Mouse (Mus musculus): ENCODE results near the gene Ubl3. TPM values are rescaled to one million over a fixed set of nuclear protein-coding genes. Genes with fewer than 3 reads are reported as not detected.

Gene Ubl3
- polyA plus RNA-seq, 1 experiment from 2014 or later, result 52.7 TPM

DNA sequence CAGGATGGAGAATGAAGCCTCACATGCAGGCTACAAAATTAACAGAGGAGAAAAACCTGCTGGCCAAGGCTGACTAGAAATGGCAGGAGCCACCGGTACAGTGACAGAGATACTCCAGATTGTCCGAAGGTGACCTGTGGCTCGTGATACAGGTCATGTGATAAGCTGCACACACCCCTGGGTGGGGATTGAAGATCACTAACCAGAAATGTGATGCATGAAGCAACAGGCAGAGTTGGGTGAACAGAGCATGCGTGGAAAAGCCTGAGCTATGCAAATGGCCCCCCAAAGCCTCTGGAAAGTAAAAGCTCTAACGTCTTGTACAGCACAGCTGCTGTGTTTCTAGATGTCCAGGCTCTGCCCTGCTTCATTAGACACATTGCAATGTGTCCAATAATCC lies 3.9 kb upstream of the Ubl3 start:
- no peaks in the 10 kb centered on the region for H3K9me3 ChIP-seq (replicated peaks)
- peaks cover 19% of the 10 kb centered on the region for H3K27me3 ChIP-seq (ENCODE audit: low read depth, poor library complexity, severe bottlenecking)
- H3K36me3 ChIP-seq, result no peaks in the 10 kb centered on the region
- no peak for DNase-seq (ENCODE audit: low spot score)
- no peak overlapping the region for H3K4me3 ChIP-seq
- H3K4me1 ChIP-seq, result peaks cover 25% of the 10 kb centered on the region
- H3K27ac ChIP-seq (replicated peaks), result no peak overlapping the region
- WGBS, result 92% methylated on average over 5 of the region's 5 CpGs

GRCm38 (mm10) chr5:148555156-148555555 lies 2.6 kb upstream of the Ubl3 start:
- no peaks in the 10 kb centered on the region for H3K36me3 ChIP-seq
- H3K9me3 ChIP-seq (replicated peaks), result no peaks in the 10 kb centered on the region
- H3K27ac ChIP-seq (replicated peaks), result peak overlapping the region; percentile 42; the same call in 1 of the 2 replicates
- H3K4me3 ChIP-seq, result peak overlapping the region; percentile 47
- 73% methylated on average over 10 of the region's 10 CpGs for WGBS
- DNase-seq (ENCODE audit: low spot score), result no peak
- H3K4me1 ChIP-seq, result peaks cover 34% of the 10 kb centered on the region
- H3K27me3 ChIP-seq (ENCODE audit: low read depth, poor library complexity, severe bottlenecking), result peaks cover 19% of the 10 kb centered on the region

- no peaks in the 10 kb centered on the region for H3K36me3 ChIP-seq
- peak; percentile 31 for DNase-seq (ENCODE audit: low spot score)
- H3K4me3 ChIP-seq, result peak overlapping the region; percentile 47
- H3K27ac ChIP-seq (replicated peaks), result peak overlapping the region; percentile 42; the same call in 1 of the 2 replicates
- H3K9me3 ChIP-seq (replicated peaks), result no peaks in the 10 kb centered on the region
- 4% methylated on average over 16 of the region's 16 CpGs for WGBS
- H3K27me3 ChIP-seq (ENCODE audit: low read depth, poor library complexity, severe bottlenecking), result peaks cover 19% of the 10 kb centered on the region
- H3K4me1 ChIP-seq, result peaks cover 39% of the 10 kb centered on the region
These were observed 2.1 kb upstream of the Ubl3 start for GRCm38 (mm10) chr5:148554701-148555100.

DNA sequence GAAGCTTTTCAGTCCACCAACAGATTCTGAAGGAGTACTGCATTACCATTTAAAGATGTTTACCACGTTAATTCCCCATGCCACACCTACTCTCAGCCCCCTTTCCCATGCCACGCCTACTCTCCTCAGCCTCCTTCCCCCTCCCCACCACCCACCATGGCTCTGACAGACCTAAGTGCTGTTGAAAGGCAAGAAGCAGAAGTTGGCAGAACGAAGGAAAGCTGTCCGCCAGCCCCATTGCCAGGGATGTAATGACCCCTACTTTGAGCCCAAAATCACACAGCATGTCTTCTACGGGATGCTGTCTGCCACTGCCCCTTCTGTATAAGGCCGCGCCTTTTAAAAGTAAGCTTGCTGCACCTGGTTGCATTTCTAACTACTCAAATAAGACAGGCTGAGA lies 1.7 kb upstream of the Ubl3 start:
- peak overlapping the region; percentile 42; the same call in 1 of the 2 replicates for H3K27ac ChIP-seq (replicated peaks)
- peaks cover 43% of the 10 kb centered on the region for H3K4me1 ChIP-seq
- DNase-seq (ENCODE audit: low spot score), result no peak
- peaks cover 19% of the 10 kb centered on the region for H3K27me3 ChIP-seq (ENCODE audit: low read depth, poor library complexity, severe bottlenecking)
- no peaks in the 10 kb centered on the region for H3K36me3 ChIP-seq
- no peaks in the 10 kb centered on the region for H3K9me3 ChIP-seq (replicated peaks)
- H3K4me3 ChIP-seq, result peak overlapping the region; percentile 47
- 12% methylated on average over 7 of the region's 7 CpGs for WGBS

DNA sequence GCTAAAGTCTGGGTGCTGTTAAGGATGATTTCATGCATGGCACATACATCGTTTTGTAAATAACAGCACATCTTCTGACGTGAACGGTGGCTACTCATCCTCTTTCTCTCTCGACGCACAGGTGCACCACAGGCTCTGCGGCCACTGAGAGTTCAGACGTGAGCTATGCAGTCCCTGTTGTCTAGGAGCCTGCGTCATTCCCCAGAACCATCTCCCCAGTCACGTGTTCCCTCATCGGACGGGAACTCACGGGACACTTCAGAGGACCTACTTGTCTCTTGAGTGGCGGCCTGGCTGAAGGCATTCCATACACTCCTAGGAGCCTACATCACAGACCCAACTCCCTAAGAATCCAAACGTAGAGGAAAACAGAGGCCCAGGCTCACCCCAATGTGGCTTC lies 1.1 kb upstream of the Ubl3 start:
- H3K36me3 ChIP-seq, result no peaks in the 10 kb centered on the region
- H3K4me1 ChIP-seq, result peaks cover 48% of the 10 kb centered on the region
- WGBS, result 21% methylated on average over 14 of the region's 14 CpGs
- H3K27me3 ChIP-seq (ENCODE audit: low read depth, poor library complexity, severe bottlenecking), result peaks cover 19% of the 10 kb centered on the region
- DNase-seq (ENCODE audit: low spot score), result no peak
- H3K27ac ChIP-seq (replicated peaks), result no peak overlapping the region
- H3K9me3 ChIP-seq (replicated peaks), result no peaks in the 10 kb centered on the region
- H3K4me3 ChIP-seq, result no peak overlapping the region

GRCm38 (mm10) chr5:148551764-148552136 lies 839 bp downstream of the Ubl3 start:
- Histone ChIP-seq H3K27me3 (ENCODE audit: low read depth, poor library complexity, severe bottlenecking) (peaks cover 19% of the 10 kb centered on the region), H3K36me3 (no peaks in the 10 kb centered on the region), H3K4me3 (peak overlapping the region; percentile 76), H3K4me1 (peaks cover 65% of the 10 kb centered on the region), H3K9me3 (replicated peaks) (no peaks in the 10 kb centered on the region), H3K27ac (replicated peaks) (peak overlapping the region; percentile 96)
- under 1% methylated on average over 17 of the region's 17 CpGs for WGBS
- peak; percentile 45 for DNase-seq (ENCODE audit: low spot score)

GRCm38 (mm10) chr5:148550821-148551763 lies 1.5 kb downstream of the Ubl3 start:
- Histone ChIP-seq H3K4me1 (peaks cover 68% of the 10 kb centered on the region), H3K27ac (replicated peaks) (peak overlapping the region; percentile 96), H3K36me3 (no peaks in the 10 kb centered on the region), H3K9me3 (replicated peaks) (no peaks in the 10 kb centered on the region), H3K4me3 (peak overlapping the region; percentile 76), H3K27me3 (ENCODE audit: low read depth, poor library complexity, severe bottlenecking) (peaks cover 19% of the 10 kb centered on the region)
- 1% methylated on average over 28 of the region's 28 CpGs for WGBS
- peak; percentile 52 for DNase-seq (ENCODE audit: low spot score)

- Histone ChIP-seq H3K36me3 (no peaks in the 10 kb centered on the region), H3K4me3 (peak overlapping the region; percentile 76), H3K4me1 (peaks cover 68% of the 10 kb centered on the region), H3K27ac (replicated peaks) (0 out of 2 replicates have a peak overlapping the region, but pooled peaks have one; percentile 42), H3K27me3 (ENCODE audit: low read depth, poor library complexity, severe bottlenecking) (peaks cover 19% of the 10 kb centered on the region), H3K9me3 (replicated peaks) (no peaks in the 10 kb centered on the region)
- WGBS, result 1% methylated on average over 6 of the region's 6 CpGs
- DNase-seq (ENCODE audit: low spot score), result no peak
These were observed 2.2 kb downstream of the Ubl3 start for GRCm38 (mm10) chr5:148550393-148550792.

- Histone ChIP-seq H3K27ac (replicated peaks) (no peak overlapping the region), H3K36me3 (no peaks in the 10 kb centered on the region), H3K9me3 (replicated peaks) (no peaks in the 10 kb centered on the region), H3K4me1 (peaks cover 58% of the 10 kb centered on the region), H3K4me3 (peak overlapping the region; percentile 76), H3K27me3 (ENCODE audit: low read depth, poor library complexity, severe bottlenecking) (peaks cover 9% of the 10 kb centered on the region)
- WGBS, result 18% methylated on average over 4 of the region's 4 CpGs
- no peak for DNase-seq (ENCODE audit: low spot score)
These were observed 3.3 kb downstream of the Ubl3 start for GRCm38 (mm10) chr5:148549307-148549706.

- 82% methylated on average over 9 of the region's 9 CpGs for WGBS
- DNase-seq (ENCODE audit: low spot score), result no peak
These were observed 4.0 kb downstream of the Ubl3 start for GRCm38 (mm10) chr5:148548568-148548967.

GRCm38 (mm10) chr5:148547870-148548456 lies 4.6 kb downstream of the Ubl3 start:
- no peak for DNase-seq (ENCODE audit: low spot score)
- Histone ChIP-seq H3K4me1 (peaks cover 45% of the 10 kb centered on the region), H3K9me3 (replicated peaks) (no peaks in the 10 kb centered on the region), H3K27me3 (ENCODE audit: low read depth, poor library complexity, severe bottlenecking) (no peaks in the 10 kb centered on the region), H3K4me3 (no peak overlapping the region), H3K36me3 (no peaks in the 10 kb centered on the region), H3K27ac (replicated peaks) (no peak overlapping the region)
- whole genome bisulfite sequencing, result 58% methylated on average over 10 of the region's 10 CpGs

More at GRCm38 (mm10) chr5:148548568-148548967, 4.0 kb downstream of the Ubl3 start:
- no peaks in the 10 kb centered on the region for H3K9me3 ChIP-seq (replicated peaks)
- no peak overlapping the region for H3K4me3 ChIP-seq
- no peak overlapping the region for H3K27ac ChIP-seq (replicated peaks)
- H3K36me3 ChIP-seq, result no peaks in the 10 kb centered on the region
- H3K4me1 ChIP-seq, result peaks cover 51% of the 10 kb centered on the region
- peaks cover 2% of the 10 kb centered on the region for H3K27me3 ChIP-seq (ENCODE audit: low read depth, poor library complexity, severe bottlenecking)

DNA sequence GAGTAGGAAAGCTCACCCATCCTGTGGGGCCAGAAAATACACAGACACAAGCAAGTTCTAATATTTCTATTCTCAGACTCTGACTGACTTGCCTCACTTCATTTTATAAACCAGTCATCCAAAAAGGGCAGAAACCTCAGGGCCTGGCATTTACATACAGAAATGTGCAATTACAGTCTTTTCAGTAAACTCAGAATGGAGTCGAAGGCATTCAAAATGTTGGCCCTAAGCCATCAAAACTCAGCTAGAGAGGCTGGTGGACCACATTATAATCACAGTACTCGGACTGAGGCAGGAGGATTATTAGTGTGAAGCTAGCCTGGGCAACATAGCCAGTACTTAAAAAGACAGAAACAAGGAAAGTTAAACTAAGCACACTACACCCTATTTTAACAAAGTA lies 5.6 kb downstream of the Ubl3 start:
- Histone ChIP-seq H3K27me3 (ENCODE audit: low read depth, poor library complexity, severe bottlenecking) (no peaks in the 10 kb centered on the region), H3K4me1 (peaks cover 42% of the 10 kb centered on the region), H3K27ac (replicated peaks) (no peak overlapping the region), H3K4me3 (no peak overlapping the region), H3K9me3 (replicated peaks) (no peaks in the 10 kb centered on the region), H3K36me3 (no peaks in the 10 kb centered on the region)
- 89% methylated on average over 2 of the region's 2 CpGs for WGBS
- no peak for DNase-seq (ENCODE audit: low spot score)

DNA sequence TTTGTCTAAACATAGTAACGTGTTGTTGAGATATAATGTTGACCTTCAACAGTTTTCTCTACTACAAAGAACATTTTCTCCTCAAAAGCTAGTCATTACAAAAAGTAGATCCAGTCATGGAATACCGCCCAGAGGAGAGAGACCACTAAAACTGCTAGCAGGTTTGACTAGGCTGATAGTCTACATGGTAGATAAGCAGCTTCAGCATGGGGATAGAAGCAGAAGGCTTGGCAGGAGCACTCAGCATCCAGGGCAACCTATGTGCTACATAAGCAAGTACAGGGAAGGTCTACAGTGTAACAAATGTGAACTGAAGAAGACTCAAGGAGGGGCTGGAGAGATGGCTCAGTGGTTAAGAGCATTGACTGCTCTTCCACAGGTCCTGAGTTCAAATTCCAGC lies 7.9 kb downstream of the Ubl3 start:
- 94% methylated on average over 2 of the region's 2 CpGs for whole genome bisulfite sequencing
- Histone ChIP-seq H3K4me1 (peaks cover 29% of the 10 kb centered on the region), H3K9me3 (replicated peaks) (no peaks in the 10 kb centered on the region), H3K36me3 (no peaks in the 10 kb centered on the region), H3K4me3 (no peak overlapping the region), H3K27me3 (ENCODE audit: low read depth, poor library complexity, severe bottlenecking) (no peaks in the 10 kb centered on the region), H3K27ac (replicated peaks) (no peak overlapping the region)
- DNase-seq (ENCODE audit: low spot score), result no peak

Measured in midbrain, embryonic 10.5 days (tissue).